Mouse (Mus musculus) olfactory bulb, adult 2 months (tissue): Measurements from ENCODE around the gene Cxcr6.
"Not testable (repeated sequence)": the region's sequence is repeated elsewhere in the genome, so short reads cannot be mapped to it uniquely, and the experiment has no call there.

Source experiments
- CTCF ChIP-seq: fragments of 200-500 bp; IDR thresholded peaks from 2 replicates; pipeline ENCODE4 v1.5.1; 2012; ENCODE audit warnings: low read depth, mild to moderate bottlenecking, low read length, moderate library complexity; ENCODE audit not compliant: insufficient read depth
- POLR2A ChIP-seq: fragments of 200-500 bp; IDR thresholded peaks from 2 replicates; pipeline ENCODE4 v1.6.1; 2012; ENCODE audit warnings: mild to moderate bottlenecking, low read depth, low read length, moderate library complexity; ENCODE audit not compliant: insufficient read depth

DNA sequence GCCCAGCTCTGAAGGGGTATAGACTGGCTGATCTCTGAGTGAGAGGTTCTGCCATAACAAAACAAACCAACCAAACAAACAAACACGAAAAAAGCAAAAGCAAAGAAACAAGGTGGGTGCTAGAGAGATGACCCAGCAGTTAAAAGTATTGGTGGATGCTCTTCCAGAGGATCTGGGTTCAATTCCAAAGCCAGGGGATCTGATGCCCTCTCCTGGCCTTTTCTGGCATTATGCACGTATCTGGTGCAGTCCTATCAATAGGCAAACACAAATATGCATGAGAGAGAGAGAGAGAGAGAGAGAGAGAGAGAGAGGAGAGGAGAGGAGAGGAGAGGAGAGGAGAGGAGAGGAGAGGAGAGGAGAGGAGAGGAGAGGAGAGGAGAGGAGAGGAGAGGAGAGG lies 33.0 kb upstream of the Cxcr6 start:
- TF ChIP-seq POLR2A, CTCF: not testable (repeated sequence)
